Mouse (Mus musculus): ENCODE results near the gene Baiap2l2. TPM values are rescaled to one million over a fixed set of nuclear protein-coding genes. Genes with fewer than 3 reads are reported as not detected.

The Baiap2l2 gene
- polyA plus RNA-seq, 1 experiment = not detected

DNA sequence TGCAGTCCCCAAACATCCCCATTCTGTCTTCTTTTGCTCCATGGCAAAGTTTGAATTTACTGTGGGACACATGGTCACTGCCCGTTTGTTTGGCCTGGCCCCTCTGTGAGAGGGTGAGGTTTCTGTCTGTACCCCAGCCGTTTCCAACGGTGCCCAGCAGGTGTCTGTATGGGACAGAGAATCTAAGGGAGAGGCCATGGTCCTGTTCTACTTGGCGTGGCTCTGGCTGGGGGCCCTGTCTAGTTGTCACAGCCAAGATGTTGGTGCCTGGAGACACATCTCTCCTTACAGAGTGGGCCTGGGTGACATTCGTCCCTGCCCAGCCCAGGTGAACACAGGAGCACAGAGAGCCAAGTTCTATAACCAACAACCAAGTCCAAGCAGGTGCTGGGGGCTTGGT, 4.5 kb downstream of the Baiap2l2 start:
- TF ChIP-seq GATA1 (IDR thresholded peaks at IDR 0.05; ENCODE audit: low read length) = no peak

DNA sequence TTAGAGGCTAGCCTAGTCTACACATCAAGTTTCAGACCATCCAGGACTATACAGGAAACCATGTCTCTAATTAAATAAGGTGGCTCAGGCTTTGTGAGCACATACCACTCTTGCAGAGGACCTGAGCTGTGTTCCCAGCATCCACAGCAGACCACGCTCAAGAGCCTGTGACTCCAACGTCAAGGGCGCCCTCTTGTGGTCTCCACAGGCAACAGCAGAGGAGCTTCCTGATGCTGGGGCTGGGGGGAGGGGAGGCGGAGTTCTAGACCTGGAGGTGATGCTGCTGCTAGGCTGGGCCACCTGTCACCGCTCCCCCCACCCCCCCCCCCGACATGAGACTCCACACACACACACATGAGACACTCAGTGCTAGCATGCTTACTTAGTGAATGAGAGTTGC, 5.1 kb downstream of the Baiap2l2 start:
- TF ChIP-seq GATA1 (IDR thresholded peaks at IDR 0.05; ENCODE audit: low read length) = no peak

DNA sequence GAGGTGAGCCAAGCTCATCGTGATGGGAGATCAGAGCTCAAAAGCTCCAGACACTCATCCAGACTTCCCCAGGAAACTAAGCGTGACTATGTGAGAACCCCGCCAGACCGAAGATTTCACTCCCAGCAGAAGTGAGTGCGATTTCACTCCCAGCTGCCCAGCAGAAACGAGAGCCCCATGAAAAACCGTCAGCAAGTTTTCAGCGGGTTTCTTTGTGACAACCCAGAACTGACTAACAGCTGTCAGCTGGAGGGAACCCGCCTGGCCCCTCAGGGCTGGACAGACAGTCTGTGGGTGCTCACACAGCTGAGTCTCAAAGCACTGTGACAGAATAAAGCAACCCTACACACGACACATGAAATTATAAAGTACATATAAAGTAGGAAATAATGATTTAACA, 7.6 kb downstream of the Baiap2l2 start:
- TF ChIP-seq GATA1 (IDR thresholded peaks at IDR 0.05; ENCODE audit: low read length) = no peak

DNA sequence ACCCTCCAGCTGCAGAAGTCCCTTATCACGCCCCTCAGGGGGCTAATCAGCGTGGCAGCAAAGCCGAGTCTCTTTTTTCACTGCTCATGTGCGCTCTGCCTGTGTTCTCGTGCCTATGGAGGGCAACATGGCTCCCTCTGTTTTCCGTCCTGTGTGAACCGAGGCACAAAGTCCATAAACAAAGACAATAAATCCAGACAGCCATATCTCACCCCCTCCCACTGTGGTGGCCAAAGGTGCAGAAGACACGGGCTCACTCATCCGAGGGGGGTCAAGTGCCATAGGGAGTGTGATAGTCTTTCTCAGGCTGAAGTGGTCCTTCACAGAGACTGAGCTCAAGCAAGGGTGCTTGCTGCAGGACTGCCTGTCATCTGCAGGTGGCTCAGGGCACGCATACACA, 12.3 kb downstream of the Baiap2l2 start:
- TF ChIP-seq GATA1 (IDR thresholded peaks at IDR 0.05; ENCODE audit: low read length) = no peak

DNA sequence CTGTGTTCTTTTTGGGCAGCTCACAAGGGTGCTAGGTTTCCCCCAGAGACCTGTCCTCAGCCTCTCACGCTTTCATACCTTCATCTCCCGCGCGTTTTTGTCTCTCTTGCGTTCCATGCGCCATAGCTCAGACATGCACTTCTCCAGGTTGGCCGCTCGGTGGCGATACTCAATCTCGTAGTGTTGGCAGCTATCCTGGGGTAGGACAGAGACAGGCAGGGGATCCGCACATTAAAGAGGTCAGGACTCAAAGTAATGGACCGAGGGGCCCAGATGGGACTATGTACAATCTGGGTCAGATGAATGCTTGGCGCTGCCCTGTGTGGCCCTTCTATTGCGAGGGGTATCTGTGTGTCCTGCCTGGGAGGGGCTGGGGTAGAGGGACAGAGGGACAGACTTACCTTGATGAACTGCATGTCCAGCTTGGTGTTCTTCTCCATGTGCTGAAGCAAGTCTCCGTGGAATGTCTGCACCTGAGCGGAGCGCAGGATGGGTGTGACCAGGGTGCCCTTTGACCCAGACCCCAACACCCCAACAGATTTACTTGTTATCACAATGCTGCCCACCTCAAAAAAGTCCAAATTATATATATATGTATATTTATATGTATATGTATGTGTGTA, 14.1 kb downstream of the Baiap2l2 start:
- TF ChIP-seq GATA1 (IDR thresholded peaks at IDR 0.05; ENCODE audit: low read length) = no peak

DNA sequence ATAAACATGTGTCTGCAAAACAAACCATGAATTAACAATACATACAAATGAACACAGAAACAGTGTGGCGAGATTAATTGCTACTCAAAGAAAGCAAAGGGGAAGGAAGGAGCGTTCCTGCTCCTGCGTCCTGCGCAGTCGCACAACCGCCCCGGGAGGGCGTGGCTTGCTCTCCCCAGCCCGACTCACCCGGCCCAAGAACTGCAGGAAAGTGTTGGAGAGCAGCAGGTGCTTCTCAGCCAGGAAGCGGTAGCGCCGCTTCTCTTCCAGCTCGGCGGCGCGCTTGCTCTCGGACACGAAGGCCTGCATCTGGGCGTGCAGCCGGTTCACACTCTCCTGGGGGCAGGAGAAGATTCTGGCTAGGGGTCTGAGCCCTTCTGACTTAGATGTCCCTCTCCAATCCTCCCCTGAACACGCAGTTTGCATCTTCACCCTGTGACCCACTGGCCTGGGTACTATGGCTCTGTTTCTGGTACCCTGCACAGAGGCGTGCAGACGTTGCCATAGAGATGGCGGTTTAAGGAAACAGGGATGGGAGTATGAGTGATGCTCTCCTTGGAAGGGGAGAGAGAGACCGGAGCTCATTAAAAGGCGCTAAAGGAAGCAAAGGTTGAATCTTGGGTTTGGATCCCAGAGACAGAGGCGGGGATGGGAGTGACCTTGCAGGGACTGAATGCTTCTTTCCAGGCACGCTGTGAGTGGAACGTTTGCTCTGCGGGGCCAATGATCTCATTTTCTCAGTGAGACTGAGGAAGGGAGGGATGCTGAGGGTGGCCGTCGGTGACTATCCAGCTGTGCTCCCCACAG, 14.8 kb downstream of the Baiap2l2 start:
- no peak for TF ChIP-seq GATA1 (IDR thresholded peaks at IDR 0.05; ENCODE audit: low read length)

DNA sequence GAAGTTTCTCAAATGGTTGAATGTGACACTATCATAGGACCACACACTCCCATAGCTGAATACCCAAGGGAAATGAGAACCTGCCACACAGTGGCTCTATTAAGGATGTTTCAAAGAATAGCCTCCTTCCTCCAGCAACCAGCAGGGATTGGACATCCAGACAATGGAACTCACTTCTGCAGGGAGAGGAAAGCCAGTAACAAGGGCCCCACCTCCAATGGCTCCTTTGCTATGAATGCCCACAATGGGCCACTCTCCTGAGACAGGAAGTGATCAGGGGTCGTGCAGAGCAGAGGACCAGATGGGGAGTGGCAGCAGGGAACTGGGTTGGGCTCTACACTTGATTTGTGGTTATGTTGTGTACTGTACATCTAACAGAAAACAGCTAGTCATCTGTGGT, 16.8 kb downstream of the Baiap2l2 start:
- no peak for TF ChIP-seq GATA1 (IDR thresholded peaks at IDR 0.05; ENCODE audit: low read length)

DNA sequence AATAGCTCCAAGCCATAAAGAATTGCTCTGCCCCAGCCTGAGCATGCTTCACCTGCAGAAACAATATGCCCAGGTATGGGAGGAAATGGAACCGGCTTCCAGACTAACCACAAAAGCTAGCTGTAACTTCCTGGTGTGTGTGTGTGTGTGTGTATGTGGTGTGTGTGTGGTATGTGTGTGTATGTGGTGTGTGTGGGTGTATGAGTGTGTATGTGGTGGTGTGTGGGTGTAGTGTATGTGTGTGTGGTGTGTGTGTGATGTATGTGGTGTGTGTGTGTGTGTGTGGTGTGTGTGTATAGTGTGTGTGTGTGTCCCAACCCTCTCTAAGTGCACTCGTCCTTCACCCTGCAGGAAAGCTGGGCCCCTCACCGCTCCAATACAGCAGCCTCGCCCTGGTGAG, 20.0 kb downstream of the Baiap2l2 start:
- no peak for TF ChIP-seq GATA1 (IDR thresholded peaks at IDR 0.05; ENCODE audit: low read length)

DNA sequence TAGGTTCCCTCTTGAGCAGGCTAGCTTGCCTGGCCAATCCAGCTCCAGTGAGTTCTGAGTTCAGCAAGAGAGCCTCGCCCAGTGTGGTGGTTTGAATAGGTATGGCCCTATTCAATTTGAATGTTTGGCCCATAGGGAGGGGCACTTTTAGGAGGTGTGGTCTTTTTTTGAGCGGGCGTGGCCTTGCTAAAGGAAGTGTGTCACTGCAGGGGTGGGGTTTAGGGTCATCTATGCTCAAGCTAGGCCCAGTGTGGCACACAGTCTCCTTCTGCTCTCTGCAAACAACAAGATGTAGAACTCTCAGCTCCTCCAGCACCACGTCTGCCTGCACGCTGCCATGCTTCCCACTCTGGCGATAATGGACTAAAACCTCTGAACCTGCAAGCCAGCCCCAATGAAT, 21.6 kb downstream of the Baiap2l2 start:
- TF ChIP-seq GATA1 (IDR thresholded peaks at IDR 0.05; ENCODE audit: low read length) = no peak

DNA sequence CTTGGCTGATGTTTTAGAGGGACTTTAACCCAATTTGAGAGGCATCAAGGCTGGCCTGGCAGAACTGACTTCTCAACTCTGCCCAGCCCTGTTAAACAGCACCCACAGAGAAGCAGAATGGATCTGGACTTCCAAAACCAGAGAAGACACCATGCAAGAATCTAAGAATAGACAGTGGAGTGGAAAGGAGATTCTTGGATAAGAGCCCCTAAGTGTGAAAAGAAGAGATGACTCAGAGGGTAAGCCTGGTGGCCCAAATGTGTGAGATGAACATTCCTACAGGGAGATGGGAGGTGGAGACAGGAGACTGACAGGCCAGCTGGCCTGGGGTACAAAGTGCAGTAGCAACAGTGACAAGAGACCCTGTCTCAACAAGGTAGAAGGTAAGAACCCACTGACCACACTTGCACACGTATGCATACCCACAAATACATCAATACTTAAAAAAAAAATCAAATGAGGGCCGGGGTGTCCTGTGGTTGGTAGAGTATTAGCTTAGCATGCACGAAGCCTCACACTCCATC, 22.5 kb downstream of the Baiap2l2 start:
- TF ChIP-seq GATA1 (IDR thresholded peaks at IDR 0.05; ENCODE audit: low read length) = no peak

DNA sequence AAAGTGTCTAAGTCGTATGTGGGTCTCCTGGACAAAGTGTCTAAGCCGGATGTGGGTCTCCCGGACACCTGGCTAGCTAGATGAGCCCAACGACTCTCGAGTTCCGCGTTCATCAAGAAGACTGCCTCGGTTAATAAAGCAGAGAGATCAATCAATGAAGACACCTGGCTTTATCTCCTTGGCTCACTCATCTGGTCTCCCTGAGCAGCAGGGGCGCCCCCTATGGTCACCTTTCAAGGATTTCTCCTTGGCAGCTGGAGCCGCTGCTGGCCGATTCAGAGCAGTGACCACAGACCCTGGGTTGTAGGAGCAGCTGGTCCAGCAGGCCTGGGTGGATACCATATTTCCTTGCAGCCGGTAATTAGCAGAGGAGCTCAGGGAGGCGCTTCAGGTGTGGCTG, 23.0 kb downstream of the Baiap2l2 start:
- no peak for TF ChIP-seq GATA1 (IDR thresholded peaks at IDR 0.05; ENCODE audit: low read length)

DNA sequence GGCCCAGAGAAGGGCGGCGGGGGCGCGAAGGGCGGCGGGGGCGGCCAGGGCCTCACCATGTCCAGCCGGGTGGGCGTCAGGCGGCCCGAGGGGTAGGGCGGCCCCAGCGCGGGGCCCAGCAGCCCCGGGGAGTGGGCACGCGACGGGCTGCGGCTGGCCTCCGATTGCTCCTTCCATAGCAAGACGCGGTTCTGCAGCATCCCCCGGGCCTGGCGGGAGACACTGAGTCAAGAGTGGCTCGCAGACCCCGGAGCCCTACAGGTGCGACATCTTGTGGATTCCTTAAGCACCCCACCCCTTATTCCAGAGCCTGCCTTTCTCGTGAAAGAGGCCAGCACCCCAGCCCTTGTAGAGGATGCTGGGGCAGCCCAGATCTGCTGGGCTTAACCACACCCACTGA, 23.6 kb downstream of the Baiap2l2 start:
- no peak for TF ChIP-seq GATA1 (IDR thresholded peaks at IDR 0.05; ENCODE audit: low read length)

DNA sequence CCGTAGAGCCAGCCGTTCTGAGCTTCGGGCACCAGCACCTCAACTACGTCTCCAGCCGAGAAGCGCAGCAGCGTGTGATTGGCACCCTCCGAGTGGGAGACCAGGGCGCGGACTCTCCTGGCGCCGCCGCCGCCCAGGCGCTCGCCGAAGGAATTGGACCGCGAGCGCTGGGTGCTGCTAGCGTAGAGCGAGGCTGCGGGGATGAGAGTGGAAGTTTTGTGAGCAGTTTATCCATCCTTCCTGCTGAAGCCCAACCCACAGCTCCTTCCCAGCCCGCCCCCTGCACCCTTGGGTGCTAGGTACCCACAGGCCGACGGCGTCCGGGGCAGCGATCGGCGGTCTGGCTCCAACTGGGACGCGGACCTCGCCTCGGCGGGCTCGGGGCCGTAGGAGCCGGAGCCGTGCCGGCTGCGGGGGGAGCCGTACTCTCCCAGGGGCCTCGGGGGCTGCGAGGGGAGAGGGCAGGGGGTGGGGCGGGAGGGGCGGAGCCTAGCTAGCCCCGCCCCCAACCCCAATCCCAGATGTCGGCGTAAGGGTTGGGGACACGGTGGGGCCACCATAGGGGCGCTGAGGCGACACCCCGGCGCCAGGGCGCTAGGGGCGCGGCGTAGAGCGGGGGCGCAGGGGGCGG, 24.1 kb downstream of the Baiap2l2 start:
- no peak for TF ChIP-seq GATA1 (IDR thresholded peaks at IDR 0.05; ENCODE audit: low read length)

DNA sequence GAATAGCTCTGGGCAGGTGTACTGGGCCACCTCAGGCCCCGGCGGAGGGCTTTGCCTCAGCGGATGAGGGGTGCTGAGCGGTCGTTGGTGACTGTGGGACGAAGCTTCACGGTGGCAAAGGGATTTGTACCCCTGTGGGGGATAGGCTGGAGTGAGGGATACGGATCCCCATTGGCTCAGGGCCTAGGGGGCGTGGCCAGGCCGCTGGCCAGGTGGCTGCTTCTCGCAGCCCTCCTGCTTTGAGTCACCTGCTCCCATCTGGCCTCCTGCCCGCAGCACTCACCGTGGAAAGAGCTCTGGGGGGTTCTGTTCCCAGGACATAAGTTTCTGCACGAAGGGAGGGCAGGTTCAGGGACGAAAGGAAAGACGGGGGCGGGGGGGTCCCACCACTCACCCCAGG, 26.8 kb downstream of the Baiap2l2 start:
- TF ChIP-seq GATA1 (IDR thresholded peaks at IDR 0.05; ENCODE audit: low read length) = no peak

DNA sequence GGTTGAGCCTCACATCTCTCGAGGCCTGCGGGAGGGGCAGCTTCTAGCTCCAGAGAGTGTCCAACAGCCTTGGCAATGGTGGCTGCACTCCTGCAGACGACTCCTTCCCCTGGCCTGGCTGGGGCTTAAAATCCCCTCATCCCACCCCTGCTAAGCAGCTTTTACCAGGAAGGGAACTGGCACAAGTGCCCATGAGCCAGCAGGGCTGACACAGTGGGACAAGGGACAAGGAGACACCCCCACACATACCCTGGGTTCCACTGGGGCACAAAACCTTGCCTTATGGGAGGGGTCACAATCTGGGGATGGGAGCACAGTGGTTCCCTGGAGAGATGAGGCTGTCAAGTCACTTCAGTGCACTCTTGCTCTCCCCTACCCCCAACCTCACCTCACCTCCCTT, 30.7 kb downstream of the Baiap2l2 start, which contains the start of gene Slc16a8:
Gene Slc16a8, minus strand, starts transcription at position 101 of the 400 bp plus-strand sequence.
- no peak for TF ChIP-seq GATA1 (IDR thresholded peaks at IDR 0.05; ENCODE audit: low read length)

DNA sequence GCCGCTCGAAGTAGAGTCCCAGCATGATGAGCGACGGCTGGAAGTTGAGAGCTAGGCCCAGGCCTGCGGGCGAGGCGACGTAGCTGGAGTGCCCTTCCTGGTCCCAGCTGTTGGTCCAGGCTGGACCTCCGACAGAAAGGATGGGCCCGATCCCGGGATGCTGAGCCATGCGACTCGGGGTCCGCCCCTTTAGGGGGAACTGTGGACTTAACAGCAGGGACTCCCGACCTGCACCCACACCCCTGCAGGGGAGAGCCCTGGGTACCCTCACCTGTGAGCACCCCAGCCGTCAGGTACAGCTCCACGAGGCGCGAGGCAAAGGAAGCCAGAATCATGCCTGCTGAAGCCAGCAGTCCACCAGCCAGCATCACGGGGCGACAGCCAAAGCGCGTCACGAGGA, 32.8 kb downstream of the Baiap2l2 start:
- no peak for TF ChIP-seq GATA1 (IDR thresholded peaks at IDR 0.05; ENCODE audit: low read length)
